Mouse (Mus musculus) thymus, adult 18-20 months (tissue): ENCODE results near the gene Rpp25l.

Experiments
- DNase-seq, 2 experiments: peaks; one replicate each; pipeline ENCODE4 v3.0.0; 2022; ENCODE audit warnings: mixed read lengths in 2 of 2

The Rpp25l gene

GRCm38 (mm10) chr4:41670836-41671235, 42.5 kb downstream of the Rpp25l start:
- no peak for DNase-seq

DNA sequence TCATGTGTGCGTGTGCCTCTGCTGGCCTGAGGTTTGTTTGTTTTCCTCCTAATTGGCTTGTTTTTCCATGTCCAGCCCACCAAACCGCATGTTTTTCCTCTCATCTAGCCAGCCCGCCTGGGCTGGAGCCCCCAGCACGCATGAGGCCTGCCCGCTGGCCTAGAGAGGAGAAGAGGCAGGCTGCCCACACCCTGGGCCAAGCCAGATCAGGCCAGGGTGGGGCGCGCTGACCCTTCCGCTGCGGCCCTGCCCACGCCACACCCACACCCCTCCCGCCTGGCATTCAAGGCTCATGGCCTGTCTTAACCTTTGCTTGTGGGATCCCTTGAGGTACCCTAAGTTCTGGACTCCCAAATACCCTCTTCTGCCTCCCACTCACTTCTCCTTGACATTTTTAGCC, 46.7 kb downstream of the Rpp25l start:
- no peak for DNase-seq

GRCm38 (mm10) chr4:41665009-41665675, 48.2 kb downstream of the Rpp25l start:
- no peak for DNase-seq

DNA sequence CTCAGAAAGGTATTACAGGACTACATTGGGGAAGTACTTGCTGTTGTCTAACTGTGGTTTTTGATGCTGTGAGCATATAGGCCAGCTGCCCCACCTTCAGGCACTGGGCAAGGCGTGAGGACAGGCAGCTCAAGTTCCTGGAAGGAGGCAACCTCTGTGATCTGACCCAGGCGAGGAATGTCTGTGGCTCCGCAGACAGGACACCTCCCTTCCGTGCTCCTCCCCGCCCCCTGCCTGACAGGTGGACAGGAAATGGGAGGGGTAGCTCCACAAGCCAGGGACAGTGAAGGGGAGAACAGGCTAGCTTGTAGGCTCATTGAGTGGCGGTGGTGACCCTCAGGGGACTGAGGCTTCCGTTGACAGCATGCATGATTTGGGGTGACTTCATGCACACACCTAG, 48.8 kb downstream of the Rpp25l start:
- DNase-seq: no peak

DNA sequence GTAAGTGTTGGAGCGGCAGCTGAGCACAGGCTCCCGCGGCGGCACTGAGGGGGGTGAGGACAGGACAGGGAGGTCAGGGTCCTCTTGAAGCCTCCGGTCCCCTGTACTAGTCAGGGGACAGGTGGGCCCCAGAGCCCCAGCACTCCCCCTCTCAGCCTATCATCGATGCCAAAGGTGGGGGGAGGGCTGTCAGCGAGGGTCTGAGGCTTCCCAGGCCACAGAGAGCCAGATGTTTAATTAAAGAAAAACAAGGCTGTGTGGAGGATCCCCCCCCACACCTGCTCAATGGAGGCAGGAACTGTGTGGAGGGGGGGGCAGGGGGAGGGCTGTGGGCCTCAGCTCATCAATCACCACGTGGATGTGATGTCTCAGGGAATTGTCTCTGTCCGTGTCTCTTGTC, 49.7 kb downstream of the Rpp25l start:
- DNase-seq: no peak

DNA sequence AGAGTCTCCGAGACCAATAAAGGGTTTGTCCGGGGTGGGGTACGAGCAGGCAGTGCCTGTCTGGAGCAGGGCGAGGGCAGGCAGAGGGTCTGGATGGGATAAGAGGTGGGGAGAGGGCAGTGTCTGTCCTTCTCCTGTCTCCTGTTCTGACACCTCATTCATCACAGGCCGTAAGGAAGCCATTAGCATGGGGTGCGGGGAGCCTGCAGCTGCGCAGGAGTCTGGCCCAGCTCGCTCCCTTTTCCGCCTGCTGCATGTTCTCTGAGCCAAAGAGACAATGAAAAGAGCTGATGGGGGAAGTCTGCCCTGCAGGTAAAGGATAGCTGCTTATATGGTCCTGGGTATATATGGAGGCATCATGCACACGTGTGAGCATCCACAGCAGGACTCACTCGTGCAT, 50.6 kb downstream of the Rpp25l start:
- no peak for DNase-seq
